Mouse (Mus musculus): Measurements from ENCODE around the gene R3hdm2. TPM values are rescaled to one million over a fixed set of nuclear protein-coding genes. Genes with fewer than 3 reads are reported as not detected.

The R3hdm2 gene
- polyA plus RNA-seq, 1 experiment: 79.9 TPM

DNA sequence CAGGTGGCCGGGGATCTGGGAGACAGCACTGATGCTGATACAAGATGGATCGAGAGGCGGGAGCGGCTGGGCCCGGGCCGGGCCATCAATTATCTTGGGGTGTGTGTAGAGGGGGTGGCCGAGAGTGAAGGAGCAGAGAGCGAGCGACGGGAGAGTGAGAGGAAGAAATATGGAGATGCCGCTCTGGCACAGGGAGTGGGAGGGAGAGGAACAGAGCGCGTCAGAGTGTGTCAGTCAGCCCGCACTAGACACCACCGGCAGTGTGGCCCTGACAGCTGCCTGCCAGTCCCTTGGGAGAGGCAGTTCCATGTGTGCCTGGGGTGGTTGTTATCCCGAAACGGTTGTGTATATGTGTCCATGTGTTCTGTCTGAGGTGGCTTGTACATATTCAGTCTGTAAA, 147.4 kb downstream of the R3hdm2 start:
- TF ChIP-seq GATA1 (IDR thresholded peaks at IDR 0.05; ENCODE audit: low read length): no peak

DNA sequence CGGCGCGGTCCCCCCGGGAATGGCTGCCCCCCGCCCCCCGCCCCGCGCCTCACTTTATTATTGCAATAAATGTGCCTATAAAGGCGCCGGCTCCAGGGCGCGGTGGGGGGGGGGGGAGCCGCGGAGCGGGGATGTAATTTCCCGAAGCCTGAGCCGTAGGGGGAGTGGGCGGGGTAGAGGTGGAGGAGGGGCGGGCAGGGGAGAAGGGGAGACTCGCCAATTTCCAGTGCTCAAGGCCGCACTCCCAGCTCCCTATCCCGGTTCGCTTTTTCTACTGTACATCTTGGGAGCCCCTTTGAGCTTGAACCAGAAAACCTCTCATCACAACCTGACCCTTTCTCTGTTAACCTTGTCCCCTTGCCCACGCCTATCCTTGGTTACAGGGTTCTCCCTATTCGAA, 150.8 kb downstream of the R3hdm2 start:
- no peak for TF ChIP-seq GATA1 (IDR thresholded peaks at IDR 0.05; ENCODE audit: low read length)

DNA sequence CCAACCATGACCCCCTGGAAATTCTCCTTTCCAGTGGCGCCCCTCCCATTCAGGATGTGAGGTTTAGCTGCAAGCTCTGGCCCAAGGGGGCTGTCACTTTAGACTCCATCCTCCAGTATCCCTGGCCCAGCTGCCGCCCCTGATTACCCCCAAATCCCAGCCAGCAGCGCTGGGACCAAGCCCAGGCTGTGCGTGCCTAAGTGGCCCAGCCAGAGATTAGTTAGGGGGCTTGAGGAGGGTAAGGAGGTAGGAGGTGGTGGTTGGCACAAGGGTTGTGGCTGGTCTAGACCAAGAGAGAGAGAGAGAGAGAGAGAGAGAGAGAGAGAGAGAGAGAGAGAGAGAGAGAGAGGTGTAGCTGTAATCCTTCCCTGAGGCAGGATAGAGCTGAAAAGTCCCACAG, 151.4 kb downstream of the R3hdm2 start:
- no peak for TF ChIP-seq GATA1 (IDR thresholded peaks at IDR 0.05; ENCODE audit: low read length)

DNA sequence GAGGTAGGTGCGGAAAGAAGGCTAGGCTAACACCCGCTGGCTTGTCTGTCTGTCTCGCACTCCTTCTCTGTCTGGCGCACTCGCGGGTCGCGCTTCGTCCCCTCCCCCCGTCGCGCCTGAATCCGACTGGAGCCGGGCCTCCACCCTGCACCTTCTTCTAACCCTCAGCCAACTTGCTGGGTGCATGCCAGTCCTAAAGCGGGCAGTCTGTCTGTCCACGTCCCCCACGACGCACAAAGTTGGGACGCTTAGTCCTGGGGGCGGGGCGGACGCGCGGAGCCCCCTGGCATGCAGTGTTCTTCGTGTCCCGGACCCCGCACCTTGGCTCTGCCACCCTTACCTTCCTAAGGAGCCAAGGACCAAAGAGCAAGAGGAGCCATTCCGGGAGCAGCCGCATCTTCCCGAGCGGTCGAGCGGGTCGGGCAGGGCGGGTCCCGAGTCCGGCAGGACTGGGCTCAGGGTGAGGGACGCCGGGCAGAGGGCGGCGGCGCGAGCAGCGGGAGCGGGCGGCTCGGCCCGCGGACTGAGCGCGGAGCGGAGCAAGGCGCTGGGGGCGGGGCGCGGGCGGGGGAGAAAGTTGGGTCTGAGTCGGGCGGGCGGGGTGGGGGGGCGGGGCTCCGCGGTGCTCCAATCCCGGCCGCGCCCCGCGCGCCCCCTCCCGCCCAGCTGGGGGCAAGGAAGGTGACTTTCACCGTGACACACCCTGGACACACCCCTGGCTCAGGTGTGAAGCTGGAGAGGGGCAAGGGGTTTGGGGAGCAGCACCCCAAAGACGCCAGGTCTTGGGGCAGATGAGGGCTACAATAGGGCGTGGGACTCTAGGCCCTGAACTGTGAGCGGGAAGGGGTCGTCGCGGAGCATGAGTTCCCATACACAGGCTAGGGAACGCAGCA, 154.2 kb downstream of the R3hdm2 start, which contains the start of gene Nxph4:
TSS of gene Nxph4 (minus strand) at position 524 of the 893 bp plus-strand sequence.
- TF ChIP-seq GATA1 (IDR thresholded peaks at IDR 0.05; ENCODE audit: low read length): no peak

DNA sequence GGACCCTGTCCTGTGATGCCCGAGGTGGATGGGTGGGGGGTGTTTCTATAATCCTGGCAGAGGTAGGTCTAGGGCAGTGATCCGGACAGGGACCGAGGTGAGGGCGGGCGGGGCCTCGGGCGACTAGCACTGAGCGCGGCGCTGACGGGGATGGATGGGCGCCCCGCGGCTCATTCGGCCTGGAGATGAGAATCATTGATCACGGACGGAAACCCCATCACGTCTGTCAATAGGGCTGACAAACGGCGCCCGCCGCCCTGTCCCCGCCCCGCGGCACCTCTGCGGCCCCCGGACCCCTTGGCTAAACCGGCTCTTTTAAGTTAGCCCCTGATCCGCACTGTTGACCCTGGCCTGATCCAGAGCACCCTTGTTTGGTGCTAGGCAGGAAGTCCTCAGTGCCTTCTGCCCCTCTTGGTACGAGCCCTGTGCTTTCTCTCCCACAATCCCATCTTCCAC, 154.8 kb downstream of the R3hdm2 start:
- TF ChIP-seq GATA1 (IDR thresholded peaks at IDR 0.05; ENCODE audit: low read length): no peak

DNA sequence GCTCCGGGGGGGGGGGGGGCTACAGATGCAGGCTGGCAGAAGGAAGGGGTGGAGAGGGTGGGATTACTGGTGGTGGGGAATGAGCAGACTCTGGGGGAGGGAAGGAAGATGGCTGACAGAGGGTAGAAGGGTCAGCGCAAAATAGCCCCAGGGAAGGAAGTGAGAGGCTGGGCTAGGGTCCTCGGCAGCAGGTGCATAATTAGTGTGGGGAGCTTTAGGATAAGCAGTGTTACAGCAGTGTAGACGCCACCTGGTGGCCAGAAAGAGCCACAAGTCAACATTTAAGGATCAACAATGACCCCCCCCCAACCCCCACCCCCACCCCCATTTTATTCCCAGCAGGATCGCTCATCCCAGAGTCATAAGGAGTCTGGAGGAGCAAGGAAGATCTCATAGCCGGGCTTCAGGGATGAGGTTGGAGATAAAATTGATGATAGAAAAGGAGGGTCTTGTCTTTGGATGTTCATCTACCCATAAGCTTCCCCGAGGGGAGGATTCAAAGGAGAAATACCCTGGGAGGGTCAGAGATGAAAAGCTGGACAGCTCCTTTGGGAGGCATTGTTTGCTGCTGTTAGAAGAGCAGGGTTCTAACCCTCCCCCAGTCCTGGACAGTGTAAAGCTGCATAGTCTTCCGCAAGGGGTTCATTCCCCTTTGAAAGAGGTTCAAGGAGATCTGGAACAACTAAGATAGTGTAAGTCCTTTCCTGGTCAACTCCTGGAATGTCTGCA, 156.6 kb downstream of the R3hdm2 start:
- TF ChIP-seq GATA1 (IDR thresholded peaks at IDR 0.05; ENCODE audit: low read length): no peak

DNA sequence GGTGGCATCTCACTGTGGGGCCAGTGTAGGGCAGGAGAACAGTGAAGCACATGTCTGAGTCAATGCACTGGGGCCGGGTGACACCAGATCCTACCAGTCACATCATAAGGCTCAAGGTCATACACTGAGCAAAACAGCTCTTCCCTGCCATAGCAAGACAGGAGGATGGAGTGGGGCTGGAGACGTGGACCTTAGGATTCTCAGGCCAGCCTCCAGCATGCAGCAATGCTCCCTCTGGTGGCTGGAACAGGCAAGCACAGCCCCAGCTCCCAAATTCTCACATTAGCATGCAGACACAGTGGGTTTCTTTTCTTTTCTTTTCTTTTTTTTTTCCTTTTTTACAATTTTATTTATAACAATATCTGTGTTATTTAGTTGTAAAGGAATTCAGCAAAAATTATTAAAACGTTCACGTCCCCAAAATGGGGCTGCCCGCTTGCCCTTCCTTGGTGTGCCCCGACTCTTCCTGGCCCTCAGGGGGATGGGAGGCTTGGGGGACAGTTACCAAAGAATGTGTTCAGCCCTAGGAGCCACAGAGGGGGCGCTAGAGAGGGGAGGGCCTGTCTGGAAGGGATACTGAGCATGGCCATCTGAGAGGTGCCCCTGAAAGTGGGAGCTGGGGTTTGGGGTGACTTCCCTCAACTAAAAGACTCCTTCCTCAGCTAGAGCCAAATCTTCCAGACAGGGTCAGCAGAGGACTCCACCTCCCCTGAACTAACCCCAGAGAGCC, 157.9 kb downstream of the R3hdm2 start:
- TF ChIP-seq GATA1 (IDR thresholded peaks at IDR 0.05; ENCODE audit: low read length): no peak

DNA sequence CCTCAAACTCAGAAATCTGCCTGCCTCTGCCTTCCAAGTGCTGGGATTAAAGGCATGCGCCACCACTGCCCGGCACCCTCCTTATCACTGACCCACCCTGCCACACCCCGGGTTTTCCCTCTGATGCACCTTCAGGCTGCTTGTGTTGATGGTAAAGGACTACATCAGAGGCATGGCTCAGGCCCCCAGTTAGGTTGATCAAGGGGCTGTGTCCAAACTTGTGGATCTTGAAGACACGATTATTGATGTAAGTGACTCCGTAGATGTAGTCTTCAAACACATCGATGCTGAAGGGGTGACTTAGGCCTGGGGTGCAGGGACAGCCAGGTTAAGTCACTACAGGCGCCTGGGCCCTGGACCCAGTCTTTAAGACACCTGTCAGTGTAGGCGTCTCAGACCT, 161.4 kb downstream of the R3hdm2 start:
- no peak for TF ChIP-seq GATA1 (IDR thresholded peaks at IDR 0.05; ENCODE audit: low read length)

DNA sequence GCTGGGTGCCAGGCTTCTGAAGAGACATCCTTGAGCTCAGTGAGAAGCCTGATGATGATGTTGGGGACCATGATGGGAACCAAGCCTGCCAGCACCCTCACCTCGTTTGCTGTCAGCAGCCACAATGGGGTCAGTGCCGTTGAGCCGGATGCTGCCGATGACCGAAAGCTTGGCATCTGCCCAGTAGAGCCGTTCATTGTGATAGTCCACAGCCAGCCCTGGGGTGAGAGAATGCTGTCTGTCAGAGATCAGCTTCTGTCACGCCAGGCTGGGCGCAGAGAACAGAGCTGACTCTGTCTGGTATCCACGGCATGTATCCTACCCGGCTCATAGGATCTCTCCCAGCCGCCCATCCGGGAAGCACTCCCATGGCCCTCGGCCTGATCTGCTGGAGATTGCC, 162.0 kb downstream of the R3hdm2 start:
- no peak for TF ChIP-seq GATA1 (IDR thresholded peaks at IDR 0.05; ENCODE audit: low read length)

DNA sequence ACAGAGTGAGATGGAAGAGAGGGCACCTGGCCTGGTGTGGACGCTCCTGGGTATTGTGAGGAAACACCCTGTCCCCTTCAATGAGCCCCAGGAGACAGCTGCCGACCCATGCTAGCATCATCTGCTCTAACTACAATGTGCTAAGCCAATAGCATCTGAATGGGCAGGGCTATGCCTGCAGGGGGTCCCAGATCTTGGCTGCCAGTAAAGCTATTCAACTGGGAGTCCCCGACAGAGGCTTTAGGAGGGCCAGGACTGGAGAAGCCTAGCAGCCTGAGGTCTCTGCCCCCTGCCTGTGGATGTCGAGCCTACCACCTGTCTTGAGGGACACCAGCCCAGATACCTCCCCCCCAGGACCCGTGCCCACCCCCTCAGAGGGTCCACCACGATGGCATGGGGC, 162.6 kb downstream of the R3hdm2 start:
- no peak for TF ChIP-seq GATA1 (IDR thresholded peaks at IDR 0.05; ENCODE audit: low read length)

DNA sequence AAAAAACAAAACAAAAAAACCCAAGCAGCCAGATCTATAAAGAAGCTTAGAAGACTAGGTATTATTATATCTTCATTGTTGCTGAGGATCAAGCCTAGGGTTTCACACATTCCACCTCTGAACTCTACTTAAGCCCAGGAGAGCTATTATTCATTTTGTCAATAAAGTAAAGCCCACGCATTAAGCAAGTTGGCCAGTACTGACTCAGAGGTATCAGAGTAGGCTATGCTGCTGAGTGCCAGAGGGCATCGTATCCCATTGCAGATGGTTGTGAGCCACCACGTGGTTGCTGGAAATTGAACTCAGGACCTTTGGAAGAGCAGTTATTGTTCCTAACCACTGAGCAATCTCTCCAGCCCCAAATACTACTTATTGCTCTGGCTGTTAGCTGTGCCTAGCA, 163.8 kb downstream of the R3hdm2 start:
- TF ChIP-seq GATA1 (IDR thresholded peaks at IDR 0.05; ENCODE audit: low read length): no peak

DNA sequence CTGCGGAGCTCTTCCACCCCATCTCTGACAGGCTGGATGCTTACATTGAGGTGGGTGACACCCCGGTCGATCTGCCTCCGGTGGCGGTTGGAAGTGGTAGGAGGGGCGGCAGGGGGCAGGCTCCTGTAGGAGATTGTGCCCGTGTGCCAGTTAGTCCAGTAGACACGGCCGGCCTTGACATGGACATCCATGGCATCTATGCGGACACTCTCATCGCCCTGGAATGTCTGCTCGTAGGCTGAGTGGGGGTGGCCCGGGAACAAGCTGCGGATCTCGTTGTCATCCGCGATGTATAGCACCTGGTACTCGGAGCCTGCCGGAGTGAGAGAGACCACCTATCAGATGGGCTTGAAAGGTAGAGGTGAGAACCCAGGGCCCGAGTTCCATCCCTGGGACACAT, 164.2 kb downstream of the R3hdm2 start:
- TF ChIP-seq GATA1 (IDR thresholded peaks at IDR 0.05; ENCODE audit: low read length): no peak

DNA sequence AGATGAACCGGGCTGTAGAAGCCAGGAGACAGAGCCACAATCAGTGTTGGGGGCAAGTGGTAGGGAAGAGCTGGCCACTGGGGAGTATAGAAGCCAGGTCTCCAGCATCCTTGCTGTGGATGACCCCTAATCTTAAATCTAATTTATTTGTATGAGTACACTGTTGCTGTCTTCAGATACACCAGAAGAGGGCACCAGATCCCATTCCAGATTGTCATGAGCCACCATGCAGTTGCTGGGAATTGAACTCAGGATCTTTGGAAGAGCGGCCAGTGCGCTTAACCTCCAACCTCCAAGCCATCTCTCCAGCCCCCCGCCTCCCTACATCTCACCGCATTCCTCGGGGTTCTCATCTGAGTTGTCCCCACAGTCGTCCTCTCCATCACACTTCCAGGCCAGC, 166.4 kb downstream of the R3hdm2 start:
- no peak for TF ChIP-seq GATA1 (IDR thresholded peaks at IDR 0.05; ENCODE audit: low read length)

DNA sequence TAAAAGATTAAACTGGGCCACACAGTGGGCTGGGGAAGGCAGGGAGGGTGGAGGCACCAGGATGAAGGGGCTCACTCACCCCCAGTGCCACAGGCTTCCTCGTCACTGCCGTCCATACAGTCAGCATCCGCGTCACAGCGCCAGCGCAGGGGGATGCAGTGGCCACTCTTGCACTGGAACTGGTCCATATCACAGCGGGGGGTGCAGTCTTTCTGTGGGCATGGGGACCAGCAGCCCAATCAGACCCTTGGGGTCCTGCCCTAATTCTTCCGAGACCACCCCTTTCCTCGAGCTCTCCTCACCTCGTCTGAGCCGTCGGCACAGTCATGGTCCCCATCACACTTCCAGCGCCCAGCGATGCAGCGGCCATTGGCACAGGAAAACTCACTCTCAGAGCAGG, 168.1 kb downstream of the R3hdm2 start:
- no peak for TF ChIP-seq GATA1 (IDR thresholded peaks at IDR 0.05; ENCODE audit: low read length)

Other genes starting within 250 kb of the R3hdm2 start
- 143 and 205 TPM in 2 replicates for gene B4galnt1, start 215.1 kb upstream of the R3hdm2 start, polyA plus RNA-seq (2012)
- 0.33 and 0.66 TPM in 2 replicates for gene Slc26a10, start 199.7 kb upstream of the R3hdm2 start, polyA plus RNA-seq (2012)
- gene Arhgef25, start 190.2 kb upstream of the R3hdm2 start, polyA plus RNA-seq (2012): 61.8 and 77.7 TPM in 2 replicates
- 129 and 155 TPM in 2 replicates for gene Dtx3, start 184.6 kb upstream of the R3hdm2 start, polyA plus RNA-seq (2012)
- gene Pip4k2c, start 168.7 kb upstream of the R3hdm2 start, polyA plus RNA-seq (2012): 78.0 and 80.6 TPM in 2 replicates
- 0.23 and 0.32 TPM in 2 replicates for gene Kif5a, start 117.0 kb upstream of the R3hdm2 start, polyA plus RNA-seq (2012)
- gene Dctn2, start 114.0 kb upstream of the R3hdm2 start, polyA plus RNA-seq (2012): 172 and 175 TPM in 2 replicates
- gene Mbd6, start 91.3 kb upstream of the R3hdm2 start, polyA plus RNA-seq (2012): 225 and 300 TPM in 2 replicates
- gene Mars, start 68.5 kb upstream of the R3hdm2 start, polyA plus RNA-seq (2012): 81.9 and 143 TPM in 2 replicates
- gene Arhgap9, start 58.4 kb upstream of the R3hdm2 start, polyA plus RNA-seq (2012): 21.2 and 32.2 TPM in 2 replicates
- 0.05 and 0.06 TPM in 2 replicates for gene Gli1, start 38.4 kb upstream of the R3hdm2 start, polyA plus RNA-seq (2012)
- not detected in 2 replicates for gene Inhbe, start 25.9 kb upstream of the R3hdm2 start, polyA plus RNA-seq (2012)
- not detected in 2 replicates for gene Inhbc, start 9.9 kb upstream of the R3hdm2 start, polyA plus RNA-seq (2012)
- 0.10 and 0.22 TPM in 2 replicates for gene Stac3, start 121.4 kb downstream of the R3hdm2 start, polyA plus RNA-seq (2012)
- gene Ndufa4l2, start 134.6 kb downstream of the R3hdm2 start, polyA plus RNA-seq (2012): 530 and 621 TPM in 2 replicates
- 613 and 703 TPM in 2 replicates for gene Shmt2, start 142.1 kb downstream of the R3hdm2 start, polyA plus RNA-seq (2012)
- gene Nxph4, start 154.2 kb downstream of the R3hdm2 start, polyA plus RNA-seq (2012): 0.25 and 0.33 TPM in 2 replicates
- gene Lrp1, start 240.8 kb downstream of the R3hdm2 start, polyA plus RNA-seq (2012): 0.06 and 0.12 TPM in 2 replicates